Mouse (Mus musculus): ENCODE data around the gene Zap70. TPM values are rescaled to one million over a fixed set of nuclear protein-coding genes. Genes with fewer than 3 reads are reported as not detected.

Zap70 gene
- polyA plus RNA-seq, 2 experiments = 0.54 to 0.88 TPM

DNA sequence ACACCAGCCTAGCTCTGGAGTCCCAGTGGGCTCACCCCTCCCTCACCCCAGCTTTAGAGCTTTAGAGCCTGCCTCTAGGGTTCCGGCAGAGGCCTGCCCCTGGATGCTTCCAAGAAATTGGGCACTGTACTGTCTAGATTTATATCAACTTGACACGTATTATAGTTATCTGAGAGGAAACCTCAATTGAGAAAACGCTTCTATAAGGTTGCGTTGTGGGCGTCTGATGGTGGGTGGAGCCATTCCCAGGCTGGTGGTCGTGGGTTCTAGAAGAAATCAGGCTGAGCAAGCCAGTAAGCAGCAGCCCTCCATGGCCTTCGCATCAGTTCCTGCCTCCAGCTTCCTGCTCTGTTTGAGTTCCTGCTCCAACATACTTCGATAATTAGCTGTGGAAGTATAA is 537 bp upstream of the Zap70 start:
- H3K36me3 ChIP-seq (ENCODE audit: control insufficient read depth, insufficient read depth, low read length) = no peaks in the 10 kb centered on the region
- H3K27ac ChIP-seq (replicated peaks; ENCODE audit: low read depth, low read length) = no peak overlapping the region
- H3K4me3 ChIP-seq (replicated peaks; ENCODE audit: low read length) = no peak overlapping the region
- no peak for TF ChIP-seq POLR2A (IDR thresholded peaks at IDR 0.05; ENCODE audit: borderline replicate concordance, extremely low read depth, insufficient read depth, insufficient read length)
- H3K27me3 ChIP-seq (ENCODE audit: control insufficient read depth, insufficient read depth, low read length) = no peaks in the 10 kb centered on the region
- H3K9me3 ChIP-seq (ENCODE audit: control insufficient read depth, low read length) = no peaks in the 10 kb centered on the region
- no peaks in the 10 kb centered on the region for H3K4me1 ChIP-seq (ENCODE audit: control insufficient read depth, insufficient read depth, low read length)
- no peak for ATAC-seq (ENCODE audit: low FRiP score, low read depth)
- no peak overlapping the region for H3K9ac ChIP-seq (ENCODE audit: low read depth, low read length, severe bottlenecking)
- H3K4me2 ChIP-seq (replicated peaks; ENCODE audit: low read depth, low read length, severe bottlenecking) = no peak overlapping the region
- WGBS = 82% methylated on average over 8 of the region's 8 CpGs
- DNase-seq (ENCODE audit: low spot score) = no peak

- no peaks in the 10 kb centered on the region for H3K36me3 ChIP-seq (ENCODE audit: control insufficient read depth, insufficient read depth, low read length)
- no peak for TF ChIP-seq POLR2A (IDR thresholded peaks at IDR 0.05; ENCODE audit: borderline replicate concordance, extremely low read depth, insufficient read depth, insufficient read length)
- no peak overlapping the region for H3K4me2 ChIP-seq (replicated peaks; ENCODE audit: low read depth, low read length, severe bottlenecking)
- H3K4me3 ChIP-seq (replicated peaks; ENCODE audit: low read length) = no peak overlapping the region
- H3K27ac ChIP-seq (replicated peaks; ENCODE audit: low read depth, low read length) = no peak overlapping the region
- H3K4me1 ChIP-seq (ENCODE audit: control insufficient read depth, insufficient read depth, low read length) = no peaks in the 10 kb centered on the region
- H3K9me3 ChIP-seq (ENCODE audit: control insufficient read depth, low read length) = no peaks in the 10 kb centered on the region
- no peak overlapping the region for H3K9ac ChIP-seq (ENCODE audit: low read depth, low read length, severe bottlenecking)
- DNase-seq (ENCODE audit: low spot score) = no peak
- no peak for ATAC-seq (ENCODE audit: low FRiP score, low read depth)
- H3K27me3 ChIP-seq (ENCODE audit: control insufficient read depth, insufficient read depth, low read length) = peaks cover 9% of the 10 kb centered on the region; the same call in 1 of the 2 replicates
- 49% methylated on average over 4 of the region's 4 CpGs for WGBS
Measured at GRCm38 (mm10) chr1:36766431-36767205, 5.0 kb downstream of the Zap70 start.

DNA sequence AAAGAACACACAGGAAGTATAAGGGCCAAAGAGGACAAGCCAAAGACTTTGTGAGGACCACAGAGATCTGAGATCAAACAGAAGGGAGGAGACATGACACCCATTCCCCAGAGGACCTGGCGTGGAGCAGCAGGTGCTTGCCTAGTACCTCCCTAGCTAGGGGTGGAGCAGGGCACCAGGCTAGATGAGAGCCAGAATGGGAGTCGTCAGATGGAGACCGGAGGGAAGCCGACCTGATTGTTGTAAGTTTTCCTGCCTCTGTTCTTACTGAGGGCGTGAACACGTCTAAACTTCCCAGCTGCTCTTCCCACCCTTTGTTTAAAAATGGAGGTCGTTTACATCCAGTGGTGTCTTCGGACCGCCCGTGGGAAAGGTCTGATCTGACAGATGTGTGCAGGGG is 5.7 kb downstream of the Zap70 start:
- no peak overlapping the region for H3K4me2 ChIP-seq (replicated peaks; ENCODE audit: low read depth, low read length, severe bottlenecking)
- H3K36me3 ChIP-seq (ENCODE audit: control insufficient read depth, insufficient read depth, low read length) = no peaks in the 10 kb centered on the region
- no peaks in the 10 kb centered on the region for H3K9me3 ChIP-seq (ENCODE audit: control insufficient read depth, low read length)
- no peak overlapping the region for H3K4me3 ChIP-seq (replicated peaks; ENCODE audit: low read length)
- DNase-seq (ENCODE audit: low spot score) (no peak), ATAC-seq (ENCODE audit: low FRiP score, low read depth) (no peak)
- WGBS = 28% methylated on average over 10 of the region's 10 CpGs
- no peak for TF ChIP-seq POLR2A (IDR thresholded peaks at IDR 0.05; ENCODE audit: borderline replicate concordance, extremely low read depth, insufficient read depth, insufficient read length)
- H3K9ac ChIP-seq (ENCODE audit: low read depth, low read length, severe bottlenecking) = no peak overlapping the region
- H3K27ac ChIP-seq (replicated peaks; ENCODE audit: low read depth, low read length) = no peak overlapping the region
- no peaks in the 10 kb centered on the region for H3K4me1 ChIP-seq (ENCODE audit: control insufficient read depth, insufficient read depth, low read length)
- H3K27me3 ChIP-seq (ENCODE audit: control insufficient read depth, insufficient read depth, low read length) = peaks cover 9% of the 10 kb centered on the region; the same call in 1 of the 2 replicates

DNA sequence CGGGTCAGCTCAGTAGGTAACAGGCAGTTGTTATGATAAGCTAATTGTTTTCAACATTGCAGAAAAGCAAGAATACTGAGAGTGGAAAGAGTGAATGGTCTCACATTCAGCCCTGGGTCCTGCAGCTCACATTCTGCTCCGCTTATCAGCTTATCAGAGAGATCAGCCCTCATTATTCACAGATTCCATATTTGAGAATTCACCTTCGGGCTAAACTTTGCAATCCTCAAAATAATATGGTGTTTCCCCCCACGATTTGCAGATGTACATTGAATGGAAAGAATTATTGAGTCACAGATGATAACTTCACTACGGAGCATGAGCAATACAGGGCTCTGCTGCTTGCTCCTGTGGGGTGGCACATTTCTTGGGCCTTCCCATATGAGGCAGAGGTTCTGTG is 7.2 kb downstream of the Zap70 start:
- H3K4me2 ChIP-seq (replicated peaks; ENCODE audit: low read depth, low read length, severe bottlenecking) = no peak overlapping the region
- H3K9ac ChIP-seq (ENCODE audit: low read depth, low read length, severe bottlenecking) = no peak overlapping the region
- DNase-seq (ENCODE audit: low spot score) = no peak
- WGBS = 77% methylated on average over 5 of the region's 5 CpGs
- ATAC-seq (ENCODE audit: low FRiP score, low read depth) = no peak
- no peaks in the 10 kb centered on the region for H3K36me3 ChIP-seq (ENCODE audit: control insufficient read depth, insufficient read depth, low read length)
- H3K4me1 ChIP-seq (ENCODE audit: control insufficient read depth, insufficient read depth, low read length) = no peaks in the 10 kb centered on the region
- no peak overlapping the region for H3K4me3 ChIP-seq (replicated peaks; ENCODE audit: low read length)
- H3K27ac ChIP-seq (replicated peaks; ENCODE audit: low read depth, low read length) = no peak overlapping the region
- H3K9me3 ChIP-seq (ENCODE audit: control insufficient read depth, low read length) = no peaks in the 10 kb centered on the region
- H3K27me3 ChIP-seq (ENCODE audit: control insufficient read depth, insufficient read depth, low read length) = peaks cover 9% of the 10 kb centered on the region; the same call in 1 of the 2 replicates
- TF ChIP-seq POLR2A (IDR thresholded peaks at IDR 0.05; ENCODE audit: borderline replicate concordance, extremely low read depth, insufficient read depth, insufficient read length) = no peak

- ATAC-seq (ENCODE audit: low FRiP score, low read depth) = no peak
Measured at GRCm38 (mm10) chr1:36769951-36770350, 8.4 kb downstream of the Zap70 start.

More at GRCm38 (mm10) chr1:36769951-36770350, 8.4 kb downstream of the Zap70 start:
- DNase-seq (ENCODE audit: low spot score) = no peak
- H3K4me1 ChIP-seq (ENCODE audit: control insufficient read depth, insufficient read depth, low read length) = no peaks in the 10 kb centered on the region
- 83% methylated on average over 1 of the region's 1 CpGs for WGBS
- no peak overlapping the region for H3K4me2 ChIP-seq (replicated peaks; ENCODE audit: low read depth, low read length, severe bottlenecking)
- H3K9ac ChIP-seq (ENCODE audit: low read depth, low read length, severe bottlenecking) = no peak overlapping the region
- no peaks in the 10 kb centered on the region for H3K9me3 ChIP-seq (ENCODE audit: control insufficient read depth, low read length)
- no peak for TF ChIP-seq POLR2A (IDR thresholded peaks at IDR 0.05; ENCODE audit: borderline replicate concordance, extremely low read depth, insufficient read depth, insufficient read length)
- peaks cover 9% of the 10 kb centered on the region; the same call in 1 of the 2 replicates for H3K27me3 ChIP-seq (ENCODE audit: control insufficient read depth, insufficient read depth, low read length)
- no peak overlapping the region for H3K4me3 ChIP-seq (replicated peaks; ENCODE audit: low read length)
- no peaks in the 10 kb centered on the region for H3K36me3 ChIP-seq (ENCODE audit: control insufficient read depth, insufficient read depth, low read length)
- H3K27ac ChIP-seq (replicated peaks; ENCODE audit: low read depth, low read length) = no peak overlapping the region

All from limb, embryonic 14.5 days (tissue).